Mouse (Mus musculus) neural tube, embryonic 13.5 days (tissue): Measurements from ENCODE around the gene Zranb1. TPM values are rescaled to one million over a fixed set of nuclear protein-coding genes. Genes with fewer than 3 reads are reported as not detected.
A peak's percentile ranks its signal among the peaks of the same experiment; 100 is the strongest.

Experiments used
- ATAC-seq: fragments of 200-750 bp; cut with Nextera tagmentation; 2 replicates; pipeline ENCODE4 v1.8.0; 2017; ENCODE audit warnings: low read depth, mild to moderate bottlenecking, moderate TSS enrichment, moderate library complexity
- H3K27ac ChIP-seq: fragments of 300-500 bp; sonication (generic); replicated peaks from 2 replicates; pipeline ENCODE4 v1.5.1; 2015; ENCODE audit warnings: moderate library complexity, mild to moderate bottlenecking, inconsistent platforms
- H3K27me3 ChIP-seq: fragments of 300-500 bp; sonication (generic); 2 replicates; pipeline ENCODE4 v1.6.1; 2015; ENCODE audit warnings: mild to moderate bottlenecking, inconsistent platforms
- H3K36me3 ChIP-seq: fragments of 300-500 bp; sonication (generic); 2 replicates; pipeline ENCODE4 v1.6.1; 2015; ENCODE audit warnings: mild to moderate bottlenecking, inconsistent platforms
- H3K4me1 ChIP-seq: fragments of 300-500 bp; sonication (generic); replicated peaks from 2 replicates; pipeline ENCODE4 v1.6.1; 2015; ENCODE audit warnings: inconsistent platforms
- H3K4me2 ChIP-seq: fragments of 300-500 bp; sonication (generic); 2 replicates; pipeline ENCODE4 v1.6.1; 2015; ENCODE audit warnings: inconsistent platforms, mild to moderate bottlenecking, moderate library complexity
- H3K4me3 ChIP-seq: fragments of 300-500 bp; sonication (generic); 2 replicates; pipeline ENCODE4 v1.5.1; 2015; ENCODE audit warnings: mild to moderate bottlenecking, inconsistent platforms
- H3K9ac ChIP-seq: fragments of 300-500 bp; sonication (generic); 2 replicates; pipeline ENCODE4 v1.6.1; 2015; ENCODE audit warnings: moderate library complexity, mild to moderate bottlenecking, inconsistent platforms
- H3K9me3 ChIP-seq: fragments of 300-500 bp; sonication (generic); 2 replicates; pipeline ENCODE4 v1.6.1; 2016; ENCODE audit warnings: inconsistent platforms
- WGBS: fragments of 180-500 bp; shearing (Covaris S2); methylation state at CpG from one replicate; pipeline ENCODE4 v1.1.7; 2015; 5-methylcytosine and 5-hydroxymethylcytosine counted together
- polyA plus RNA-seq: library from polyadenylated mRNA; unstranded; fragments of >200 nt; fragmentation: Nextera tagmentation; extraction: Ambion mirVana; gene quantifications from 2 replicates; pipeline ENCODE4 v1.2.1, GENCODE M21; 2015

Gene Zranb1
- polyA plus RNA-seq, 1 experiment from 2014 or later: 22.9 TPM

GRCm38 (mm10) chr7:132893336-132893735 is 37.6 kb upstream of the Zranb1 start:
- Histone ChIP-seq H3K9ac (no peak overlapping the region), H3K9me3 (no peaks in the 10 kb centered on the region), H3K27me3 (no peaks in the 10 kb centered on the region), H3K27ac (no peak overlapping the region), H3K4me1 (peaks cover 5% of the 10 kb centered on the region; the same call in 1 of the 2 replicates), H3K4me2 (no peak overlapping the region), H3K4me3 (no peak overlapping the region), H3K36me3 (no peaks in the 10 kb centered on the region)
- no peak for ATAC-seq
- 90% methylated on average over 1 of the region's 1 CpGs for WGBS

GRCm38 (mm10) chr7:132894841-132895555 is 35.9 kb upstream of the Zranb1 start:
- Histone ChIP-seq H3K4me3 (no peak overlapping the region), H3K4me1 (peaks cover 5% of the 10 kb centered on the region; the same call in 1 of the 2 replicates), H3K27me3 (no peaks in the 10 kb centered on the region), H3K9ac (no peak overlapping the region), H3K4me2 (no peak overlapping the region), H3K9me3 (no peaks in the 10 kb centered on the region), H3K36me3 (no peaks in the 10 kb centered on the region), H3K27ac (no peak overlapping the region)
- no peak for ATAC-seq
- 69% methylated on average over 7 of the region's 7 CpGs for WGBS

- H3K27ac ChIP-seq: no peak overlapping the region
- 92% methylated on average over 9 of the region's 9 CpGs for WGBS
- no peaks in the 10 kb centered on the region for H3K27me3 ChIP-seq
- no peak overlapping the region for H3K4me3 ChIP-seq
- peaks cover 5% of the 10 kb centered on the region; the same call in 1 of the 2 replicates for H3K4me1 ChIP-seq
- no peak overlapping the region for H3K4me2 ChIP-seq
- H3K36me3 ChIP-seq: no peaks in the 10 kb centered on the region
- H3K9me3 ChIP-seq: no peaks in the 10 kb centered on the region
- H3K9ac ChIP-seq: no peak overlapping the region
- ATAC-seq: no peak
These were observed 34.6 kb upstream of the Zranb1 start for GRCm38 (mm10) chr7:132896206-132896815.

GRCm38 (mm10) chr7:132897258-132897657 is 33.7 kb upstream of the Zranb1 start:
- Histone ChIP-seq H3K9me3 (no peaks in the 10 kb centered on the region), H3K27ac (no peak overlapping the region), H3K27me3 (no peaks in the 10 kb centered on the region), H3K4me1 (peaks cover 5% of the 10 kb centered on the region; the same call in 1 of the 2 replicates), H3K36me3 (no peaks in the 10 kb centered on the region), H3K9ac (no peak overlapping the region), H3K4me3 (no peak overlapping the region), H3K4me2 (no peak overlapping the region)
- no peak for ATAC-seq
- WGBS: 85% methylated on average over 10 of the region's 10 CpGs

- no peaks in the 10 kb centered on the region for H3K9me3 ChIP-seq
- H3K4me1 ChIP-seq: peaks cover 5% of the 10 kb centered on the region; the same call in 1 of the 2 replicates
- H3K4me3 ChIP-seq: no peak overlapping the region
- H3K4me2 ChIP-seq: no peak overlapping the region
- 79% methylated on average over 2 of the region's 2 CpGs for WGBS
- no peak for ATAC-seq
- H3K36me3 ChIP-seq: no peaks in the 10 kb centered on the region
- no peaks in the 10 kb centered on the region for H3K27me3 ChIP-seq
- H3K9ac ChIP-seq: no peak overlapping the region
- H3K27ac ChIP-seq: no peak overlapping the region
These were observed 32.7 kb upstream of the Zranb1 start for GRCm38 (mm10) chr7:132898234-132898633.

GRCm38 (mm10) chr7:132900826-132901531 is 30.0 kb upstream of the Zranb1 start:
- ATAC-seq: no peak
- no peak overlapping the region for H3K4me2 ChIP-seq
- H3K36me3 ChIP-seq: no peaks in the 10 kb centered on the region
- no peaks in the 10 kb centered on the region for H3K9me3 ChIP-seq
- H3K4me1 ChIP-seq: no peaks in the 10 kb centered on the region
- no peak overlapping the region for H3K4me3 ChIP-seq
- no peak overlapping the region for H3K9ac ChIP-seq
- no peak overlapping the region for H3K27ac ChIP-seq
- H3K27me3 ChIP-seq: no peaks in the 10 kb centered on the region
- WGBS: 72% methylated on average over 2 of the region's 2 CpGs

GRCm38 (mm10) chr7:132903796-132904195 is 27.1 kb upstream of the Zranb1 start:
- H3K4me1 ChIP-seq: no peaks in the 10 kb centered on the region
- no peak for ATAC-seq
- H3K27me3 ChIP-seq: no peaks in the 10 kb centered on the region
- no peak overlapping the region for H3K4me3 ChIP-seq
- H3K36me3 ChIP-seq: no peaks in the 10 kb centered on the region
- no peak overlapping the region for H3K9ac ChIP-seq
- 0 out of 2 replicates have a peak, but pooled peaks cover 3% of the 10 kb centered on the region for H3K9me3 ChIP-seq
- WGBS: 85% methylated on average over 3 of the region's 3 CpGs
- H3K27ac ChIP-seq: no peak overlapping the region
- H3K4me2 ChIP-seq: no peak overlapping the region

- ATAC-seq: no peak
- Histone ChIP-seq H3K4me3 (no peak overlapping the region), H3K27me3 (no peaks in the 10 kb centered on the region), H3K36me3 (no peaks in the 10 kb centered on the region), H3K4me2 (no peak overlapping the region), H3K9ac (no peak overlapping the region), H3K27ac (no peak overlapping the region), H3K9me3 (0 out of 2 replicates have a peak, but pooled peaks cover 6% of the 10 kb centered on the region), H3K4me1 (no peaks in the 10 kb centered on the region)
- WGBS: 62% methylated on average over 3 of the region's 3 CpGs
These were observed 9.0 kb upstream of the Zranb1 start for GRCm38 (mm10) chr7:132921971-132922370.

GRCm38 (mm10) chr7:132925227-132925626 is 5.7 kb upstream of the Zranb1 start:
- ATAC-seq: no peak
- Histone ChIP-seq H3K9me3 (no peaks in the 10 kb centered on the region), H3K27me3 (no peaks in the 10 kb centered on the region), H3K9ac (no peak overlapping the region), H3K4me3 (no peak overlapping the region), H3K4me1 (peaks cover 2% of the 10 kb centered on the region), H3K4me2 (no peak overlapping the region), H3K27ac (no peak overlapping the region), H3K36me3 (no peaks in the 10 kb centered on the region)
- 80% methylated on average over 2 of the region's 2 CpGs for WGBS

- no peak overlapping the region for H3K4me3 ChIP-seq
- no peak for ATAC-seq
- H3K27me3 ChIP-seq: no peaks in the 10 kb centered on the region
- no peak overlapping the region for H3K4me2 ChIP-seq
- peaks cover 8% of the 10 kb centered on the region for H3K4me1 ChIP-seq
- H3K9ac ChIP-seq: no peak overlapping the region
- no peaks in the 10 kb centered on the region for H3K9me3 ChIP-seq
- no peak overlapping the region for H3K27ac ChIP-seq
- H3K36me3 ChIP-seq: no peaks in the 10 kb centered on the region
- WGBS: 48% methylated on average over 3 of the region's 3 CpGs
These were observed 3.7 kb upstream of the Zranb1 start for GRCm38 (mm10) chr7:132927201-132927600.

- H3K27me3 ChIP-seq: no peaks in the 10 kb centered on the region
- H3K9me3 ChIP-seq: no peaks in the 10 kb centered on the region
- peak overlapping the region; percentile 67 for H3K4me2 ChIP-seq
- ATAC-seq: no peak
- 95% methylated on average over 5 of the region's 5 CpGs for WGBS
- H3K4me1 ChIP-seq: peaks cover 19% of the 10 kb centered on the region
- H3K36me3 ChIP-seq: no peaks in the 10 kb centered on the region
- H3K9ac ChIP-seq: peak overlapping the region; percentile 73
- H3K4me3 ChIP-seq: peak overlapping the region; percentile 80
- H3K27ac ChIP-seq: no peak overlapping the region
These were observed 887 bp upstream of the Zranb1 start for GRCm38 (mm10) chr7:132930055-132930454.
